Mouse (Mus musculus): ENCODE measurements at regions not wholly inside any gene's neighbourhood (a gene's known extent, or its start where the extent isn't known, plus 50 kb on each side); places are given as distances from the start of the nearest gene placed in this dataset.

DNA sequence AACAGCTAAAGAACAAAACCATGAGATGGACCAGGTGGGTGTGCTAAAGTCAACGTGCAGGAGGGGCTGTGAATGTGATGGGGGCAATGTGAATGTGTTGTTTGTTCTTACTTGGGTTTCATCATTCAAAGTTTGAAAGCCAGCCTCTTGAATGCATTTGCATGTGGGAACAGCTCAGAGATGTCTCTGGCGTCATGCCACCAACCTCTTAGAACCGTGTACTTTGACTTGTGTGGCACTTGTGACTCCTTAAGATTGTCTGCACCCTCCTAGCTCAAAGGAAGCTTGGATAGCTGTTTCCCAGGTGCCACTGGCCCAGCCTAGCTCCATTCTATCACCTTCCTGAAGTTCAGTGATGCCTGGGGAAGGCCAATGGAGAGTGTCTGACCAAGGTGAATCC lies 147.2 kb upstream of the Irf2bp2 start:
- no peaks in the 10 kb centered on the region for H3K79me2 ChIP-seq (ENCODE audit: control insufficient read depth, insufficient read depth, low read length, poor library complexity)
- no peaks in the 10 kb centered on the region for H3K36me3 ChIP-seq (ENCODE audit: control insufficient read depth in 1 of 2, insufficient read depth in 2 of 2, low read length in 2 of 2)
- H3K9ac ChIP-seq (ENCODE audit: control insufficient read depth, low read depth, low read length, poor library complexity, severe bottlenecking): no peak overlapping the region

DNA sequence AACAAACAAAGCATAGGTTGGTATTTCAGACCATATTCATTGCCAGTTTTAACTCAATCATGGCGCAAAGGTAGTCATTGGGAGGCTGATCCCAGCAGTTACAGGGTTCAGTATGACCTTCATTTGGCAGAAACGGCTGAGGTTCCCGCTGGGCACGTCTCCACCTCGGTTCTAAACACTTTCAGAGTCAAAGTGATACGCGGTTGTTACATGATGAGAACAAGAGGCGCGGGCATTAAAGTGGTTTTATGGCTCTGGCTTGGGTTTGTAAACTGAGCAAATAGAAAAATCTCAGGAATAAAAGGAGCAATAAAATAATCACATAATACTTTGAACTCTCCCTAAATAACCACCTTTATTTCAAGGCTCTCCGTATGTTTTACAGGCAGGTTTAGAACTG lies 146.0 kb upstream of the Irf2bp2 start:
- H3K27me3 ChIP-seq (ENCODE audit: control insufficient read depth in 1 of 2, insufficient read depth in 2 of 2, low read length in 2 of 2): peaks cover 0 to 2% of the 10 kb centered on the region in 2 experiments; a peak in 2 of 4 replicates
- no peak overlapping the region for H3K9ac ChIP-seq (ENCODE audit: control insufficient read depth, low read depth, low read length, poor library complexity, severe bottlenecking)
- DNase-seq (ENCODE audit: low read depth, low spot score): no peak
- H3K9me3 ChIP-seq (replicated peaks; ENCODE audit: insufficient read depth, low read length): no peaks in the 10 kb centered on the region
- no peak overlapping the region for H3K4me3 ChIP-seq (ENCODE audit: control insufficient read depth in 1 of 2, insufficient read depth in 1 of 2, low read depth in 2 of 2, low read length in 2 of 2)
- H3K79me2 ChIP-seq (ENCODE audit: control insufficient read depth, insufficient read depth, low read length, poor library complexity): no peaks in the 10 kb centered on the region
- no peak overlapping the region for H3K27ac ChIP-seq (ENCODE audit: control insufficient read depth, low read depth, low read length)
- no peaks in the 10 kb centered on the region for H3K36me3 ChIP-seq (ENCODE audit: control insufficient read depth in 1 of 2, insufficient read depth in 2 of 2, low read length in 2 of 2)
- H3K4me1 ChIP-seq (ENCODE audit: control insufficient read depth in 1 of 2, insufficient read depth in 2 of 2, low read length in 2 of 2): no peaks in the 10 kb centered on the region
- no peak for TF ChIP-seq HCFC1 (IDR thresholded peaks at IDR 0.05; ENCODE audit: low read depth, low read length)
- no peak for TF ChIP-seq CHD1 (IDR thresholded peaks at IDR 0.05; ENCODE audit: low read depth, low read length)
- no peak for TF ChIP-seq E2F4 (IDR thresholded peaks at IDR 0.05; ENCODE audit: borderline replicate concordance, low read depth, low read length)

More for the DNA sequence above, 147.2 kb upstream of the Irf2bp2 start:
- peaks cover 0 to 2% of the 10 kb centered on the region in 2 experiments; a peak in 2 of 4 replicates for H3K27me3 ChIP-seq (ENCODE audit: control insufficient read depth in 1 of 2, insufficient read depth in 2 of 2, low read length in 2 of 2)
- no peaks in the 10 kb centered on the region for H3K9me3 ChIP-seq (replicated peaks; ENCODE audit: insufficient read depth, low read length)
- no peak overlapping the region for H3K4me3 ChIP-seq (ENCODE audit: control insufficient read depth in 1 of 2, insufficient read depth in 1 of 2, low read depth in 2 of 2, low read length in 2 of 2)
- H3K27ac ChIP-seq (ENCODE audit: control insufficient read depth, low read depth, low read length): no peak overlapping the region
- TF ChIP-seq RCOR1 (IDR thresholded peaks at IDR 0.05; ENCODE audit: low read depth, low read length): no peak
- no peak for TF ChIP-seq MAX (IDR thresholded peaks at IDR 0.05; ENCODE audit: low read length)
- no peak for TF ChIP-seq TBP (IDR thresholded peaks at IDR 0.05; ENCODE audit: low read depth, low read length)
- no peak for TF ChIP-seq NRF1 (IDR thresholded peaks at IDR 0.05; ENCODE audit: insufficient read depth, low read depth, low read length, poor library complexity, severe bottlenecking)
- TF ChIP-seq ZNF384 (IDR thresholded peaks at IDR 0.05; ENCODE audit: low read depth, low read length): no peak
- DNase-seq (ENCODE audit: low read depth, low spot score): no peak
- no peaks in the 10 kb centered on the region for H3K4me1 ChIP-seq (ENCODE audit: control insufficient read depth in 1 of 2, insufficient read depth in 2 of 2, low read length in 2 of 2)

DNA sequence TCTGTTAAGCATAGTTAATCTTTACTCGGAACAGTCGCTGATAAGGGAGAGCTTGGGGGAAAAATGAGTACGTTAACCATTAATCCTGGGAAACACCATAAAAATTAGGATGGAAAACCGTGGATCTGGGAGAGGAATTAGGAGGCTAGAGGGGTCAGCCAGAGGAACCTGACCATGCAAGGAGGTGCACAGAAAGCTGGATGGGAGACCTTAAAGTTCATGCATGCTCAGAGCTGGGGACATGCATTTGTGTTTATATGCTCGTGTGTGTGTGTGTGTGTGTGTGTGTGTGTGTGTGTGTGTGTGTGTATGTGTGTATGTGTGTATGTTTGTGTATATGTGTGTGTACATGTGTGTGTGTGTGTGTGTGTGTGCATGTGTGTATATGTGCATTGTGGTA lies 143.2 kb upstream of the Irf2bp2 start:
- no peak for DNase-seq (ENCODE audit: low read depth, low spot score)
- Histone ChIP-seq H3K9ac (ENCODE audit: control insufficient read depth, low read depth, low read length, poor library complexity, severe bottlenecking) (no peak overlapping the region), H3K27me3 (ENCODE audit: control insufficient read depth in 1 of 2, insufficient read depth in 2 of 2, low read length in 2 of 2) (peaks cover 0 to 1% of the 10 kb centered on the region in 2 experiments; a peak in 2 of 4 replicates), H3K36me3 (ENCODE audit: control insufficient read depth in 1 of 2, insufficient read depth in 2 of 2, low read length in 2 of 2) (no peaks in the 10 kb centered on the region), H3K4me1 (ENCODE audit: control insufficient read depth in 1 of 2, insufficient read depth in 2 of 2, low read length in 2 of 2) (no peaks in the 10 kb centered on the region), H3K9me3 (replicated peaks; ENCODE audit: insufficient read depth, low read length) (no peaks in the 10 kb centered on the region), H3K4me3 (ENCODE audit: control insufficient read depth in 1 of 2, insufficient read depth in 1 of 2, low read depth in 2 of 2, low read length in 2 of 2) (no peak overlapping the region), H3K79me2 (ENCODE audit: control insufficient read depth, insufficient read depth, low read length, poor library complexity) (no peaks in the 10 kb centered on the region), H3K27ac (ENCODE audit: control insufficient read depth, low read depth, low read length) (no peak overlapping the region)
- TF ChIP-seq USF1 (IDR thresholded peaks at IDR 0.05; ENCODE audit: low read depth, low read length): no peak
- no peak for TF ChIP-seq RAD21 (IDR thresholded peaks at IDR 0.05; ENCODE audit: low read depth, low read length)
- TF ChIP-seq MAFK (IDR thresholded peaks at IDR 0.05; ENCODE audit: borderline replicate concordance, low read depth, low read length): no peak
- TF ChIP-seq HCFC1 (IDR thresholded peaks at IDR 0.05; ENCODE audit: low read depth, low read length): no peak
- TF ChIP-seq CHD1 (IDR thresholded peaks at IDR 0.05; ENCODE audit: low read depth, low read length): no peak
- no peak for TF ChIP-seq MEF2A (IDR thresholded peaks at IDR 0.05; ENCODE audit: extremely low read depth, insufficient replicate concordance, low read depth, low read length, poor library complexity, severe bottlenecking)
- TF ChIP-seq POLR2A (IDR thresholded peaks at IDR 0.05; ENCODE audit: control insufficient read depth in 1 of 2, insufficient read depth in 1 of 2, low read depth in 1 of 2, low read length in 2 of 2, poor library complexity in 1 of 2): no peak
- no peak for TF ChIP-seq NELFE (IDR thresholded peaks at IDR 0.05; ENCODE audit: low read depth, low read length)
- no peak for TF ChIP-seq EP300 (IDR thresholded peaks at IDR 0.05; ENCODE audit: low read depth in 1 of 2, low read length in 2 of 2)
- TF ChIP-seq TCF12 (IDR thresholded peaks at IDR 0.05; ENCODE audit: low read depth, low read length): no peak
- no peak for TF ChIP-seq SMC3 (IDR thresholded peaks at IDR 0.05; ENCODE audit: low read depth, low read length)
- TF ChIP-seq ZC3H11A (IDR thresholded peaks at IDR 0.05; ENCODE audit: low read depth, low read length): no peak
- TF ChIP-seq MAX (IDR thresholded peaks at IDR 0.05; ENCODE audit: low read length): no peak
- TF ChIP-seq CTCF (IDR thresholded peaks at IDR 0.05 in 2 of 3, conservative IDR thresholded peaks at IDR 0.05 in 1 of 3; ENCODE audit: control insufficient read depth in 1 of 3, insufficient read depth in 1 of 3, low read depth in 2 of 3, low read length in 3 of 3, poor library complexity in 1 of 3, severe bottlenecking in 1 of 3): no peak
- no peak for TF ChIP-seq RCOR1 (IDR thresholded peaks at IDR 0.05; ENCODE audit: low read depth, low read length)
- no peak for TF ChIP-seq UBTF (IDR thresholded peaks at IDR 0.05; ENCODE audit: borderline replicate concordance, insufficient read depth, low read depth, low read length)
- no peak for TF ChIP-seq JUND (IDR thresholded peaks at IDR 0.05; ENCODE audit: low read depth, low read length)
- TF ChIP-seq E2F4 (IDR thresholded peaks at IDR 0.05; ENCODE audit: borderline replicate concordance, low read depth, low read length): no peak
- no peak for TF ChIP-seq GATA1 (IDR thresholded peaks at IDR 0.05; ENCODE audit: low read depth, low read length)
- TF ChIP-seq KAT2A (conservative IDR thresholded peaks at IDR 0.05; ENCODE audit: low read depth, low read length): no peak
